23 mouse cellular contexts compared by ENCODE assay signal in the genomic region with DNA sequence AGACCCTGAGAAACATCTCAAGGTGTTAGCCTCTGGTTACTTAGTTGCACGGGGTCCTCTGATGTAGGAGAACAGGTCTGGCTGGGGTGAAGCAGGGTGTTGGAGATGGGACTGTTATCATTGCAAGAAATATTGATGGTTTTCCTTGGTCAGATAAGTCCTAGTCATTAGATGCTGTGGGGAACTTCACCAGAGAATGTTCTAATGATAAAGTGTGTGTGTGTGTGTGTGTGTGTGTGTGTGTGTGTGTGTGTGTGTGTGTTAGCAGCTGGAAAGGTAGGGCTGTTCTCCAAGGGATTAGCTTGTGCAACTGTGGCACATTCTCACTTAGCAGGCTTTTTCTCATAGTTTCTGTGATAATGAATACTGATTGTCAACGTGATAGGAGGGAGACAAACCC.
"Had no signal": no experiment of that assay in that cellular context is flagged by ENCODE, and none has a peak within 500 bp of the region (broad histone marks: within the 10 kb centered on the region; RNA-seq: fewer than 3 reads in every experiment).

No protein-coding gene starts in this region.

- H3K4me1 ChIP-seq: hindbrain, embryonic 10.5 days; hindbrain, embryonic 12.5 days; limb, embryonic 12.5 days had no signal

- H3K4me2 ChIP-seq: heart, embryonic 12.5 days; hindbrain, embryonic 12.5 days; hindbrain, embryonic 14.5 days; intestine, embryonic 15.5 days; limb, embryonic 12.5 days had no signal

- DNase-seq: gastrocnemius, postnatal 14 days; gastrocnemius, postnatal 36 days; heart, adult 11 months; heart, adult 2 months; heart, postnatal 10 days; heart, postnatal 4 days; kidney, adult 18-20 months; kidney, adult 8-10 months; kidney, postnatal 10 days; kidney, postnatal 4 days had no signal

- H3K9ac ChIP-seq: heart, embryonic 12.5 days; hindbrain, embryonic 12.5 days; hindbrain, embryonic 14.5 days; intestine, embryonic 15.5 days; limb, embryonic 12.5 days had no signal

- H3K27ac ChIP-seq: heart, adult 2 months; heart, embryonic 10.5 days; hindbrain, embryonic 10.5 days; hindbrain, embryonic 12.5 days; hindbrain, embryonic 14.5 days; intestine, embryonic 15.5 days; layer of hippocampus, adult 2 months; left cerebral cortex, adult 2 months; limb, embryonic 10.5 days; limb, embryonic 12.5 days had no signal

- H3K9me3 ChIP-seq: heart, embryonic 10.5 days; hindbrain, embryonic 10.5 days; hindbrain, embryonic 12.5 days; intestine, embryonic 15.5 days; limb, embryonic 10.5 days; limb, embryonic 12.5 days had no signal

- H3K4me3 ChIP-seq: heart, adult 2 months; heart, embryonic 10.5 days; heart, embryonic 12.5 days; hindbrain, embryonic 10.5 days; hindbrain, embryonic 12.5 days; intestine, embryonic 15.5 days; layer of hippocampus, adult 2 months; left cerebral cortex, adult 2 months; limb, embryonic 10.5 days; limb, embryonic 12.5 days had no signal

- H3K27me3 ChIP-seq: heart, embryonic 12.5 days; hindbrain, embryonic 12.5 days; intestine, embryonic 15.5 days; limb, embryonic 12.5 days had no signal

- H3K36me3 ChIP-seq: heart, embryonic 10.5 days; heart, embryonic 12.5 days; hindbrain, embryonic 10.5 days; hindbrain, embryonic 12.5 days; intestine, embryonic 15.5 days; limb, embryonic 10.5 days; limb, embryonic 12.5 days had no signal

- ATAC-seq: hindbrain, embryonic 16.5 days; inflammation-experienced regulatory T-cells, adult 6 months; intestine, postnatal 0 days had no signal
